Mouse (Mus musculus) kidney, adult 11 months (tissue): ENCODE results near the gene Cd22.
A peak's percentile ranks its signal among the peaks of the same experiment; 100 is the strongest.
"Not testable (repeated sequence)": the region's sequence is repeated elsewhere in the genome, so short reads cannot be mapped to it uniquely, and the experiment has no call there.

Experiments
- DNase-seq: peaks from one replicate; pipeline ENCODE4 v3.0.0; 2022

Cd22 gene

GRCm38 (mm10) chr7:30859635-30860402, 20.3 kb downstream of the Cd22 start:
- DNase-seq: no peak

GRCm38 (mm10) chr7:30859290-30859634, 20.9 kb downstream of the Cd22 start:
- DNase-seq: peak; percentile 62

GRCm38 (mm10) chr7:30857746-30858145, 22.4 kb downstream of the Cd22 start:
- DNase-seq: no peak

DNA sequence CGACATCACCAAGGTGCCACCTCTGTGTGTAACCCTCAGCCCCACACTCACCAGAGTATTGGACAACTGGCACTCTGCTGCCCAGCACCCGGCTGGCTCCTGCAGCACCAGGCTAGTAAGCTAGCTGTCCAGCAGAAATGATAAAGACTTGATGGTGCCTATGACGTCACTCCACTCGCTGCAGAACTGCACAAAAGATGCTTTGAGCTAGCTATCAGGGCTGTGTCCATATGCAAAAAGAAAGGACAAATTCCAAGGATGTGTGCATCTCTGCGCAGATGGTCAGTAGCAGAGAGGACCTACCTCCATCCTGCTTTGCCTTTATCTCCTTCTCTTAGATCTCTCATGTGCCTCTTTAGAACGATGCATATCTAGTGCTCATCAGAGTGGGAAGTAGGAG, 24.1 kb downstream of the Cd22 start, which contains the start of gene Ffar3:
TSS of gene Ffar3 (minus strand) at position 101 of the 400 bp plus-strand sequence.
- DNase-seq: no peak

- DNase-seq: no peak
Observed at GRCm38 (mm10) chr7:30851421-30851820, 28.7 kb downstream of the Cd22 start.

GRCm38 (mm10) chr7:30847934-30848333, 32.2 kb downstream of the Cd22 start:
- DNase-seq: no peak

DNA sequence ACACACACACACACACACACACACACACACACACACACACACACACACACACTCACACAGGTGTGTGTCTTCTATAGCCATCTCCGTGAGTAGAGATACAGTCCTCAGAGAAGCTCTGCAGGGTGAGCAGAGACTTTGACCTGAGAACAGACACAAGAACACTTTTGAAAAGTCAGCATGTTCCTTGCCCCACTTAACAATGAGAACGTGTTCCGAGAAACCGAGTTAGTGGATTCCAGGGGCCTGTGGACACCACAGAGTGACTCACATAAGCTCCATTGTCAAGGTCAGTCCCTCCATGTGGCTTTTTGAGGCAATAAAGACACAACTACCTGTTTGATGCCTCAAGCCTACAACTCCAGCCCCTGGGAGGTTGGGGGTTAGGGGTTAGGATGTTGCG, 32.8 kb downstream of the Cd22 start:
- DNase-seq: peak; percentile 14

GRCm38 (mm10) chr7:30846505-30847053, 33.6 kb downstream of the Cd22 start:
- DNase-seq: no peak

DNA sequence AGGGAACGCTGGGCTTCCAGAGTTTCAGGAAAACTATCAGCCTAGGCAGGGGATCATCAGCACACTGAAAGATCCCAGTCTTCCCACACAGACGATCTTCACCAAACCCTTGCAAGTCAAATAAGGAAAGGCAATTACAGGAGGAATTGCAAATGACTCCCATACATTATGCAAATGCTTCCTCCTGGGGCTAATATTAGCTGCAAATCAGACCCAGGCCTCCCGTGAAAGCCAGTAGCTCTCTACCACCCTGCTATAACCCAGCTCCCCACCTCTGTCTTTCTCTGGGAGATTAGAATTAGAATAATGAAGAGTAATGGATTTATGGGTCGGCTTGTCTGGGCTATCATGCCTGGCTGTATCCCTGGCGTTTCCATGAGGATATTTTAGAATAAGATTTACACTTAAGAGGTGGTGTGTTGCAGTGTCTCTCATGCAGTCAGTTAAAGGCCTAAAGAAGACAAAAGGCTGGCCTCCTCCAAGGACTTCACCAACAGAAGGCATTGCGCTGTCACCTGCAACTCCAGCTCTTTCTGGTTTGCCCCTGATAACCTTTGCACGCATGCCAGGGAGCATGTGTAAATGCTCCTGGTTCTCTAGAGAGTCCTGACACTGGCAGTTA, 35.4 kb downstream of the Cd22 start:
- no peak for DNase-seq

DNA sequence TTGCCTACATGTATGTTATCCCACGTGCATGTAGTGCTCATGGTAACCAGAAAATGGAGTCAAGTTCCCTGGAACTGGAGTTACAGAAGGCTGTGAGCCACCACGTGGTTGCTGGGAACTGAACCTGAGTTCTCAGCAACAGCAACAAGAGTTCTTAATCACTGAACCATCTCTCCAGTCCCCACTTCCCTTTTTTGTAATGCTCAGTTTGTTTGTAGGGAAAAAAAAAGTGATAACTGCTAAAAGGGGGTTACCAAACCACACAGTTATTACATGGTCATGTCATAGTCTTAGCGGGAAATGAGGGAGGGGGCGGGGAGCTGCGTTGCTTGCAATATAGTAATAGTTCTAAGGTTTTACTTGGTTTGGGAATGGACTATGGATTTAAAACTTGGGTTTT, 38.0 kb downstream of the Cd22 start:
- DNase-seq: no peak

GRCm38 (mm10) chr7:30841379-30841778, 38.8 kb downstream of the Cd22 start:
- DNase-seq: no peak

DNA sequence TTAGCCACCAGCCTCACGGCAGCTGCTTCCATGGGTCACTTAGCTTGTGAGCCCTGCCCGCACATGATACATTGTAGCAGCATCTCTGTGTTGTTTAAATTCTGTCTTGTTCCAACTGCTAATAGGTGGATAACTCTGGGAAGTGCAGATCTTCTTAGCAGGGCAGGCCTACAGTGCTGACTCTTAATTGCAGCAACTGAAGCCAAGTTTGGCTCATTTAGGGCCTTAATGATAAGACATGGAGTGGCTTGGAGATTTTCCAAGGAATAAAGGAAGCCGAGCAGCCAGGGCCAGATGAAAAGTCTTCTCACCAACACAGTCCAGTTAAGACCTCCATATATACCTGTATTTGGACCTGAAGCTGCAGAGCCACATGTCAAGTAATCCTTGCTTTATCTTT, 39.8 kb downstream of the Cd22 start:
- DNase-seq: no peak

- DNase-seq: no peak
Observed at GRCm38 (mm10) chr7:30837277-30837676, 42.9 kb downstream of the Cd22 start.

- DNase-seq: not testable (repeated sequence)
Observed at GRCm38 (mm10) chr7:30832684-30833083, 47.5 kb downstream of the Cd22 start.

GRCm38 (mm10) chr7:30832261-30832660, 47.9 kb downstream of the Cd22 start:
- DNase-seq: no peak

DNA sequence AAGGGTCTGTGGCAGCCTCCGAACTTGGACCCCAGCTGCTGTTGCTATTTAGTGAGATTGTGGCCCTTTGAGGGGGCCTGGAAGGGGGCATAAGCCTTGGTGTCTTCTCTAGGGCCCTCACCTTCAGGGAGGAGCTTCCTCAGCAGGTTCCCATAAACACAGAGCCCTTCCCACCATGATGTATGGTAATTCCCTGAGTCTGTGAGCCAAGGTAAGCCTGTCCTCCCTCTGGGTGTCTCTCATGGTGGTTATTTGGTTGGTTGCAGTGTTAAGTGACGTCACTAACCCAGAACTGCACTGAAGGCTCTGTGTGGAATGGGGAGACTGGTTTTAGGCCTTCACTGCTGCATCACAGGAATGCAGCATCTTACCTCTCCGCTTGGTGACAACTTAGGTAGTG, 50.7 kb downstream of the Cd22 start:
- no peak for DNase-seq

DNA sequence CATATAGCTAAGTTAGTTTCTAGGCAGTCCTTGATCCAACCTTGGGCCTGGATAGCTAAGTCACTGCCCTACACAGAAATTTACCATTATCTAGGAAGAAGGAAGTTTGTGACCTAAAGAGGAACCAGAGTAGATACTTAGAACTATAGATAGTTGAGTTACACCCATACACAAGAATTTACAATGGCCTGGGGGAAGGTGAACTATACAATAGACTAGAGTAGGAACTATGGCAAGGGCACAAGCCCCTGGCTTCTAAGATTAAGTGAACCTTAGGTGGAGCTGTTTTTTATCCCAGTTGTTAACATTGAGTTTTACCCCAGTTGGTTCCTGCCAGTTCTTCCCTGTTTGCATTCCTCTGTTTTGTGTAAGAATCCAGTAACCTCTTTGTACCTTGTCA, 51.3 kb downstream of the Cd22 start:
- not testable (repeated sequence) for DNase-seq

GRCm38 (mm10) chr7:30826660-30827059, 53.5 kb downstream of the Cd22 start:
- DNase-seq: no peak

GRCm38 (mm10) chr7:30824306-30824705, 55.8 kb downstream of the Cd22 start:
- no peak for DNase-seq

- DNase-seq: no peak
Observed at GRCm38 (mm10) chr7:30823675-30824074, 56.5 kb downstream of the Cd22 start, which contains the start of gene Ffar2. Gene Ffar2 (minus strand): TSS chr7:30823775.

- DNase-seq: peak; percentile 23
Observed at GRCm38 (mm10) chr7:30821532-30821931, 58.6 kb downstream of the Cd22 start.

- no peak for DNase-seq
Observed at GRCm38 (mm10) chr7:30820854-30821445, 59.2 kb downstream of the Cd22 start.

DNA sequence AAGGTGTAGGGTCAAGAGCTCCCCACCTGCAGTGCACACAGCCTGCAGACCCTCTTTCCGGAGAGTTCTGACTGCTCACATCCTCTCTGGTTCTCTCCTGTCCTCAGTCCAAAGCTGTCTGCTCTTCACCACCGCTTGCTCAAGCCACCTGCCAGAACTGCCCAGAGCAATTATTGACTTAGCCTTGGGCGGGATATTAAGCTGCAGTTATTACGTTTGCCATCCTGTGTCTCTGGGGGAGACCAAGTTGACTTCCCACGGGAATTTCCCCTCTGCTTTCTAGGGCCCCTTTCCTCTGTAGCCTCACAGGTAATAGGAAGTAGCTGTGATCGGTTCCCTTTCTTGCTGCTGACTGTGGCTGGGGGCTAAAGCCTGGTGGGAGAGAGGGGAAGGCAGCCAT, 60.0 kb downstream of the Cd22 start:
- DNase-seq: no peak
